ENCODE assay signal across 8 mouse cellular contexts in genomic region chr17:28368449-28368848, GRCm38 (mm10). TPM values are rescaled to one million over a fixed set of nuclear protein-coding genes. Genes with fewer than 3 reads are reported as not detected.
DNase-seq lines count a peak whose midpoint lies in the region; ATAC-seq and TF ChIP-seq lines count a peak whose summit lies in the region.

No protein-coding gene starts in this region.

- DNase-seq in ovary, postnatal 10 days (ENCODE audit: low spot score), result peak; percentile 59
- DNase-seq in ovary, adult 18-20 months (ENCODE audit: low spot score), result no peak
- peak; percentile 27 to 55 for DNase-seq in cerebellum, adult 2 months
- peak; percentile 65 to 82 for DNase-seq in gastrocnemius, postnatal 4 days (ENCODE audit: low spot score in 2 of 2)
- DNase-seq in kidney, adult 9 months, result peak; percentile 83
- peak; percentile 78 for DNase-seq in ovary, postnatal 14 days (ENCODE audit: low spot score)
- peak; percentile 76 to 80 for DNase-seq in thymus, postnatal 36 days

- TF ChIP-seq POLR2A in cerebellum, adult 2 months (IDR thresholded peaks at IDR 0.05; ENCODE audit: borderline replicate concordance, insufficient read depth, low read length), result no peak

- peak; percentile 77 for TF ChIP-seq CTCF in cerebellum, adult 2 months (IDR thresholded peaks at IDR 0.05; ENCODE audit: borderline replicate concordance, insufficient read depth, low read depth, low read length)

- H3K4me1 ChIP-seq in cerebellum, adult 2 months (ENCODE audit: control insufficient read depth, insufficient read depth, low read length), result no peaks in the 10 kb centered on the region; the same call in 1 of the 2 replicates
- peaks cover 27% of the 10 kb centered on the region for H3K4me1 ChIP-seq in liver, embryonic 12.5 days

- peak overlapping the region; percentile 40 for H3K4me2 ChIP-seq in liver, embryonic 12.5 days

- H3K27ac ChIP-seq in cerebellum, adult 2 months (ENCODE audit: insufficient read depth, low read length), result no peak overlapping the region
- H3K27ac ChIP-seq in liver, embryonic 12.5 days, result no peak overlapping the region

- no peak overlapping the region for H3K9ac ChIP-seq in liver, embryonic 12.5 days

- H3K9me3 ChIP-seq in liver, embryonic 12.5 days (replicated peaks), result no peaks in the 10 kb centered on the region

- H3K27me3 ChIP-seq in cerebellum, adult 2 months (ENCODE audit: control insufficient read depth, insufficient read depth, low read length), result peaks cover 4% of the 10 kb centered on the region; the same call in 1 of the 2 replicates
- H3K27me3 ChIP-seq in liver, embryonic 12.5 days (replicated peaks), result peaks cover 43% of the 10 kb centered on the region

- ATAC-seq in liver, embryonic 12.5 days, result peak; percentile 47; the same call in 1 of the 2 replicates

- 6% methylated on average over 13 of the region's 13 CpGs for WGBS in cerebellum, adult 2 months
- WGBS in liver, embryonic 12.5 days (ENCODE audit: insufficient replicate concordance), result 2% methylated on average over 13 of the region's 13 CpGs

- H3K4me3 ChIP-seq in cerebellum, adult 2 months (replicated peaks; ENCODE audit: insufficient read depth, low read depth, low read length), result no peak overlapping the region
- H3K4me3 ChIP-seq in liver, embryonic 12.5 days, result no peak overlapping the region

- H3K36me3 ChIP-seq in liver, embryonic 12.5 days, result no peaks in the 10 kb centered on the region

RNA-seq across cellular contexts. Expression of gene Tulp1, which starts 3.4 kb away (rescaled TPM):
- 0.29 TPM in 1 of 2 replicates, not detected in the other for polyA plus RNA-seq in cerebellum, adult 2 months (2012; rRNA removed)
- under 1 TPM; 0.47 to 0.57 TPM for total RNA-seq in gastrocnemius, postnatal 4 days (2021)
- polyA plus RNA-seq in liver, embryonic 12.5 days (2016; fragmentation: Nextera tagmentation; extraction: Ambion mirVana), result 1.4 and 1.6 TPM in 2 replicates

RNA-seq across cellular contexts. Expression of gene Tead3, which starts 17.8 kb away (rescaled TPM):
- 2.3 and 3.2 TPM in 2 replicates for polyA plus RNA-seq in cerebellum, adult 2 months (2012; rRNA removed)
- total RNA-seq in gastrocnemius, postnatal 4 days (2021), result 10 to 100 TPM; 24.3 to 24.6 TPM
- 1.9 and 2.0 TPM in 2 replicates for polyA plus RNA-seq in liver, embryonic 12.5 days (2016; fragmentation: Nextera tagmentation; extraction: Ambion mirVana)

RNA-seq across cellular contexts. Expression of gene Rpl10a, which starts 40.2 kb away (rescaled TPM):
- polyA plus RNA-seq in cerebellum, adult 2 months (2012; rRNA removed), result 808 and 827 TPM in 2 replicates
- 100 to 1,000 TPM; 919 to 955 TPM for total RNA-seq in gastrocnemius, postnatal 4 days (2021)
- polyA plus RNA-seq in liver, embryonic 12.5 days (2016; fragmentation: Nextera tagmentation; extraction: Ambion mirVana), result 472 and 487 TPM in 2 replicates

RNA-seq across cellular contexts. Expression of gene Fance, which starts 55.1 kb away (rescaled TPM):
- polyA plus RNA-seq in cerebellum, adult 2 months (2012; rRNA removed), result 16.5 and 18.4 TPM in 2 replicates
- 10 to 100 TPM; 24.9 to 25.4 TPM for total RNA-seq in gastrocnemius, postnatal 4 days (2021)
- polyA plus RNA-seq in liver, embryonic 12.5 days (2016; fragmentation: Nextera tagmentation; extraction: Ambion mirVana), result 18.8 and 22.1 TPM in 2 replicates
